Mouse (Mus musculus) natural killer cell, adult 2 months (primary cell): ENCODE measurements around the gene Cfap221.

Experiments used
- DNase-seq, 2 experiments: peaks; one replicate each; pipeline ENCODE4 v3.0.0; 2022; ENCODE audit warnings: low spot score in 2 of 2

Cfap221 gene

DNA sequence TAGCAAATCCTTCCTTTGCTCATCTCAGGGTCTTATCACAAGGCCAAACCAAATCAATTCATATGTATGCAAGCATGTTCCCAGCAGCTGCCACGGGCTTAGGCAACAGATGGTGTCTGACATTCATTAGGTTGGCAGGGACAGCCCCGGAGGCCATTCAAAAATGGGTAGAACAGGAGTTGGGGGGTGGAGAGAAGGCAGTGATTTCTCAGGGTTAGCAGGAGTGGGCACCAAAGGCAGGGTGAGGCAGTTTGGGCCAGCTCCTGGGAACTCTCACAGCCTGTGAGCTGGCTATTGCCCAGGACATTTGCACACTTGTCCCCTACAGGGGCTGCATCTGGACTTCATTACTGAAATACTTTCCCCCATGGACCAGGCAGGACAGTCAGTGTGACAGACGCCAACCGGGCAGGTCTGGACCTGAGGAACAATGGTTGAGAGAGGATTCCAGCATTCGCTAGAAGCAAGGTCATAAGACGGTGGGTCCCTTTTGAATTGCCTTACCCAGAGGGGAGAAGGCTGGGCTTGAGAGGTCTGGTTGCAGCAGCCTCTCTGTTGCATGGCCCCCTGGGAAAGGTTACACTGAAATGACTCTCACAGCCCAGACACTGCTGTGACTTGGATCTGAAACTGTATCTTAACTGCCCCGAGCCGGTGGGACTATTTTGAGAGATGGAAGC is 94.3 kb downstream of the Cfap221 start:
- no peak for DNase-seq

DNA sequence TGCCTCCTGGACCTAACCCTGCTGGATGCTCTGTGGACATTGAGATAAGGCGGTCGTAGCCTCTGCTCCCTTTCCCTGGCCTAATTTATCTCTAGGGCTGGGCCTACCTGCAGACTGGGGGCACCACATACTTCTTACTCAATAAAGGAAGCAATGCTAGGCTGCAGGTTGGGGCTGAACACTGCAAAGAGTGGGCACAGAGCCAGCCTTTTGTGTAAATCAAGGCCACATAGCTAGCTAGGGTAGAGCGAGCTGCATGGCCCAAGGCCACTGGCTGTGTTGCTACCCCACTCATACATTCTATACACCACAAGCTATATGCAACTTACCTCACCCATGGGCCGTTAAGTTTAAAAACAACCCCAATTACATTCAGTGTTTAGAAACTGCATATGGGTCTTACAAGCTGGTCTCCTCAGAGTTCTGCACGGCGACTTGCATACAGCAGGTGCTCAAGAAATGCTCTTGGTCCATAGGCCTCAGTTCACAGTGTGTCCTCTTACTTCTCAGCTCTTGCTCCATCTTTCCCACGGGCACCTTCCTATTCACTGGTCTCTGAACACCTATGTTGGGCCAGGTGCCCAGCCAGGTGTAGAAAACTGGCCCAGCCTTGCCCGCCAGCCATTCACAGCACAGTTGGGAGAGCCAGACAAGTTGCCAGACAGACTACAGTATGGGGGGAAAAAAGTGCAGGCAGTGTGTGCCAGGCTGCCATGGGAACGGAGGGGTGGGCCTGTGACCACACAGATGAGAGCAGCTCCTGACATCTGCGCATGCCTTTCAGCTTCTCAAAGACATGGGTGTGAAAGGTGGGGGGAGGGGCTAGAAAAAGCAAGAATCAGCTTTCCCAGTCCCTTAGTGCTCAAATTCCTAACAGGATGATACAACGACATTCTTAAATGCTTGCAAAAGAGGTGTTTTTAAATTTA is 97.6 kb downstream of the Cfap221 start:
- DNase-seq, result no peak

DNA sequence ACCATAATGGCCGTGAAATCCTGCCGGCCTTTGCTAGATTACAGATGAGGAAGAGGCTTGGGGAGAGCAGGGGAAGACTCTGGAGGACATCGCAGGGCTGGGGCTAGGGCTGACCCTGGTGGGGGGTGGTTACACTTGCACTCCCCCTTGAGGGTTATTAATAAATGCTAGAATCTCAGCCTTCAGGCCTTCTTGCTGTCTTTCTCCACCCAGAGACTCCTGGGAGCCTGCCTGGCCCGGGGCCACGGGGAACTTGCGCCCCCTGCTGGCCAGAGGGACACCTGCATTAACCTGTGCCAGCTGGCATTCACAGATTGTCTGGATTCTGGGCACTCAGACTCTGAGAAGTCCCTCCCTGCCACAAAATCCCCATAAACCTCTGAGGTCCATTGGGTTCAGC is 102.1 kb downstream of the Cfap221 start:
- peak; percentile 36 to 56 for DNase-seq

DNA sequence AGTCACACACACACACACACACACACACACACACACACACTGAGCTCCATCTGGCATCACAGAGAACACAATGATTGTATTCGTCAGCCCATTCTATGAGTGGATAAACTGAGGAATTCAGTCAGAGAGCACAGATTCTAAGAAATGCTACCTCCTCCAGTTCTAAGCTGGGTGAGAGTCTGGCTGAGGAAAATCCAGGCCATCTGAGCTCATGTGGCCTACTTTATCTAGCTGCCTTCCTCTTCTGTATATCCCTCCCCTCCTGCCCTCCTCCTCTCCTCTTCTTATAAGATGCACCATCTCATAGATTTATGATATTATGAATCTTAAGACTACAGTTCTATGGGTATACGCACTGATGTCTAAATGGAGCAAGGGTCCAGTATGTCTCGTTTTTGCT is 103.4 kb downstream of the Cfap221 start:
- no peak for DNase-seq

DNA sequence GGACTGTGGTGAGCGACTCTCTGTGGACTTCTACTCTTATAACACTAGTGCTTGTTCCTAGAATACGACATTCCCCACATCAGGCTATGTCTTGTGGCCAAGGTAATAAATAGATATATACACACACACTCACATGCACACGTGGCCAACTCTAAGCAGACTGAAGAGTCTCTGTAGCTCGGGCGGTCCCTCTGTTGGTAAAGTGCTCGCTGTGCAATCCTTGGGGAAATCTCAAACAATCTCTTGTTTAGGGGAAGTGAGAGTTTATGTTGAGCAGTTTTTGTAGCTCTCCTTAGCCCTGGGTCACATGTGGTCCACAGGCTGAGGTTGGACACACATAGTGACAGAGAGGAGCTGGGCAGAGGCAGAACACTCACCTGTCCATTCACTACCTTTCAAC is 104.1 kb downstream of the Cfap221 start:
- DNase-seq, result no peak

DNA sequence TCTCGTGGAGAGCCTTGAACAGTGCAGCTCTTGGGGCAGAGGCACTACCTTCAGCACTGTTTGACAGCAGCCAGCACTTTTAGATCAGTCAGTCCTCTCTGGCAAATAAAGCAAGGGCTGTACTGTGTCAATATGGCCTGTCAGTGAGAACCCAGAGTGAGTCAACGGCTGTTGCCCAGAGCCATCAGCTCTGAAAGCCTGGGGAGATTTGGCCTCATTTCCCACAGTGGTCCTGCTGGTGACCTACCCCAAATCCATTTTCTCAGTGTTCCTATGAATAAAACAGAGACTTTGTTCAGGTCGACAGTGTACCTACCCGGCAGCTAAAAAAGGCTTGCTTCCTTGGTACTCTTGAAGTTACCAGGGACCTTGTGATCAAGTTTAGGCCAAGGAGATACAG is 105.2 kb downstream of the Cfap221 start:
- no peak for DNase-seq

DNA sequence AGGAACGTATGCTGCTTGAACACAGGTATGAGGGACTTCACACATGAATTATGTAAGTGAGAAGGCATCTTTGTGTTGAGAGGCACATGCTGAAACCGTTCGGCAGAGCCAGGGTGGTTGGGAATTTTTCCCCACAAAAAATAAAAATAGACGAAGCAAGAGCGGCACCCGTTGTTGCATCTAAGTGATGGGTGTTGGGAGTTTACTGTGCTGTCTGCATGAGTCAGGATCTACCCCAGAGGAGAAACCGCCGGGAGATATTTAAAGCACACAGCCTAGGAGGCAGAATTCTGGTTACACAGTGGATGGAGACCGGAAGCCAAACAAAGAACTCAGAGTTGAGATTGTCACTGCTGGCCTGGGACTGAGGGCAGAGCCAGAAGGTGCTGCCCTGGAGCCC is 105.9 kb downstream of the Cfap221 start:
- no peak for DNase-seq

DNA sequence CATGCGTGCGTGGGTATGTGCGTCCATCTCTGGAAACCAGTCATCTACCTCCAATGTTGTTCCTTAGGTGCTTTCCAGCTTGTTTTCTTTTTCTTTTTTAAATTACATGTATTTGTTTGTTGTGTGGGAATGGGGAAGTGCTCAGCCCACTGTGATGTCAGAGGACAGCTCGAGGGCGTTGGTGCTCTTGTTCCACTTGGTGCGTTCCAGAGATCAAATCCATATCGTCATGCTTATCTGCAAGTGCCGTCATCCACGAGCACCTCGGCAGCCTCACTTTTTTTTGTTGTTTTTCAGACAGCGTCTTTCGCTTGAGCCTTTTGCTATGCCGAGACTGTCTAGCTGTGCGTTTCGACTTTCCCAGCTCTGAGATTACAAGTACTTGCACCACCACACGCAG is 107.7 kb downstream of the Cfap221 start:
- DNase-seq, result no peak

DNA sequence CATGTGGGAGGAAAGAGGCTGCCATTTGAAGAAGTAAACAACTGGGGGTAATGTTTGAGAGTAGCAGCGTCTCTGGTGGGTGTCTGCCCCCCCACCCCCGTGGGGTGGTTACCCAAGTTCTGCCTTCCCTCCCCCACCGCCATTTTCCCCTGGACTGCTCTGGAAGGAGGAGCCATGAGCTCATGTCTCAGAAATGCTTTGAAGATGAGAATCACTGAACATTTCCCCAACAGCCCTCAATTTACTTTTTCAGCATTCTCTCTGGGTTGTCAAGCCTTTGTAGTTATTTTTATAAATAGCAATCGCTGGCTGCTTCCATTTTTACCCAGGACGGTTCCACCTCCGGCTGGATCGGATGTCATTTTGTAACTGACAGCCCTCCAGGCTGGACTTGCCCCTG is 110.7 kb downstream of the Cfap221 start:
- no peak for DNase-seq

DNA sequence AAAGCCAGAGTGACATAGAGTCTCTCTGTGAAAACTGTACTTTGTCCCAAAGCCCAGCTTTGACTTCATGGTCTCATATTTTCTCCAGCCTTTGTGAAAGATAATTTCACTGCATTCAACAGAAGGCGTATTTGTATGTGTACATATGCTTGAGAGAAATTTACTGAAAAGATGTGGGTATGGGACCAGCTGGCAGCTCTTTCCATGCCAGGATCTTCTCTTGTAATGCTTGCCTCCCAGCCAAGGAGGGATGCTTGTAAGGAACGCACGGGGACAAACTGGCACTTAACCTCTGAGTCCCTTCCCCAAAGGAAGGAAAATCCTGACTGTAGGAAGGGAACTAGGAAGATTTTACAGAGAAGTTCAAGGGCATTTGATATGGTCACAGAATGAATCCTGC is 112.8 kb downstream of the Cfap221 start:
- DNase-seq, result no peak

DNA sequence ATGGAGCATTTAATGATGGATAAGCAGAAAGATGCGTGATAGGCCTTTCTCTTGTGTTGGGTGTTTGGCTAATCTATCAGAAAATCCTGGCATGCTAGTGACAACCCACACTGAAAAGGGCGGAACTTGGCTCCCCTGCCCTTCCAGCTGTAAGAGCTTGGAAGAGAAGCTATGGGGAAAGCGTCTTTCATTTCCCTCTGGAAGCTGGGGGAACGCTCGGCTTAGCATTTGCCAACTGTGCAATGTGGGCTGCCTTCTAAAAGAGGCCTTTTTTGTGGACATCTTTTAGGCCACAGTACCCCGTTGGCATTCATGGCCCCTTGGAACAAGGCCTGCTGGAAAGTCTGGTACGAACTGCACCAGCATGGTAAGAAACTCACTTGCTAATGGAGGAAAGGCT is 118.1 kb downstream of the Cfap221 start:
- no peak for DNase-seq

DNA sequence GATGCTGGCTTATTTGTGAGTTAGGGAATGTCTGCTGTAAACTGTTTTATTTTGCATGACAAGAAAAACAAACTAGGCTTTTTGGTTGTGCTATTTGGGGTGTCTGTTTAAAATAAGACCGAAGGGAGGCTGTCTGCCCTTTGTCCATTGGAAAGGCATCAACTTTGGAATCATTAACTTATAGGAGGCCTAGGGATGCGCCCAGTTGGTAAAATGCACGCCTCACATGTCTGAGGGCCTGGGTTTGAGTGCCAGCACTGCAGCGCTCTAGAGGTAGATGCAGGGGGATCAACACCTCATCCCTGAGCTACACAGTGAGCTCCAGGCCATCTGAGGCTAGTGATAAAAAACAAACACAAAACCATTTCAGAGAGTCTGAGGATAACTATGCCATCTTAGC is 119.6 kb downstream of the Cfap221 start:
- no peak for DNase-seq
